Mouse (Mus musculus) lung, adult 2 months (tissue): ENCODE results near the gene Tas2r143.

Source experiments
- CTCF ChIP-seq: fragments of 200-500 bp; IDR thresholded peaks from 2 replicates; pipeline ENCODE4 v1.5.1; 2011; ENCODE audit warnings: mild to moderate bottlenecking, low read length, control low read depth; ENCODE audit not compliant: insufficient read depth
- POLR2A ChIP-seq: fragments of 200-500 bp; IDR thresholded peaks from 2 replicates; pipeline ENCODE4 v1.6.1; 2011; ENCODE audit warnings: low read depth, mild to moderate bottlenecking, control low read depth, low read length, borderline replicate concordance; ENCODE audit errors: extremely low read depth

GRCm38 (mm10) chr6:42383360-42383759, 16.7 kb upstream of the Tas2r143 start:
- TF ChIP-seq CTCF: no peak
- no peak for TF ChIP-seq POLR2A
